Mouse (Mus musculus): Measurements from ENCODE around the gene Pde4c. TPM values are rescaled to one million over a fixed set of nuclear protein-coding genes. Genes with fewer than 3 reads are reported as not detected.
A peak's percentile ranks its signal among the peaks of the same experiment; 100 is the strongest.

The Pde4c gene
- polyA plus RNA-seq (2012; ENCODE audit: insufficient read depth, insufficient read length, low replicate concordance, missing spikeins), result not detected in 2 replicates

- WGBS, result 77% methylated on average over 7 of the region's 7 CpGs
- TF ChIP-seq CTCF (IDR thresholded peaks at IDR 0.05; ENCODE audit: insufficient read depth, low read depth, low read length), result no peak
- no peak for TF ChIP-seq POLR2A (IDR thresholded peaks at IDR 0.05; ENCODE audit: insufficient read depth, low read depth, low read length)
These were observed at the start of gene Pde4c for GRCm38 (mm10) chr8:70723486-70724210. Gene Pde4c, plus strand, starts transcription at chr8:70723720.

GRCm38 (mm10) chr8:70674109-70674508, 49.4 kb upstream of the Pde4c start:
- WGBS, result 90% methylated on average over 3 of the region's 3 CpGs
- Histone ChIP-seq H3K27ac (ENCODE audit: insufficient read depth, low read depth, low read length) (peak overlapping the region; percentile 81), H3K4me3 (ENCODE audit: insufficient read depth, low read depth, low read length) (no peak overlapping the region), H3K4me1 (ENCODE audit: control insufficient read depth, insufficient read depth, low read length) (peaks cover 17% of the 10 kb centered on the region)
- TF ChIP-seq CTCF (IDR thresholded peaks at IDR 0.05; ENCODE audit: insufficient read depth, low read depth, low read length) (no peak), POLR2A (IDR thresholded peaks at IDR 0.05; ENCODE audit: insufficient read depth, low read depth, low read length) (no peak)

More at GRCm38 (mm10) chr8:70723486-70724210, at the start of gene Pde4c:
- no peaks in the 10 kb centered on the region for H3K4me1 ChIP-seq (ENCODE audit: control insufficient read depth, insufficient read depth, low read length)
- H3K4me3 ChIP-seq (ENCODE audit: insufficient read depth, low read depth, low read length), result no peak within 1 kb of the TSS
- H3K27ac ChIP-seq (ENCODE audit: insufficient read depth, low read depth, low read length), result no peak within 1 kb of the TSS

- WGBS, result 58% methylated on average over 4 of the region's 4 CpGs
- Histone ChIP-seq H3K4me1 (ENCODE audit: control insufficient read depth, insufficient read depth, low read length) (peaks cover 17% of the 10 kb centered on the region), H3K4me3 (ENCODE audit: insufficient read depth, low read depth, low read length) (no peak overlapping the region), H3K27ac (ENCODE audit: insufficient read depth, low read depth, low read length) (no peak overlapping the region)
- no peak for TF ChIP-seq CTCF (IDR thresholded peaks at IDR 0.05; ENCODE audit: insufficient read depth, low read depth, low read length)
- no peak for TF ChIP-seq POLR2A (IDR thresholded peaks at IDR 0.05; ENCODE audit: insufficient read depth, low read depth, low read length)
These were observed 48.8 kb upstream of the Pde4c start for GRCm38 (mm10) chr8:70674716-70675115.

GRCm38 (mm10) chr8:70675336-70675735, 48.2 kb upstream of the Pde4c start:
- TF ChIP-seq POLR2A (IDR thresholded peaks at IDR 0.05; ENCODE audit: insufficient read depth, low read depth, low read length), result no peak
- no peak for TF ChIP-seq CTCF (IDR thresholded peaks at IDR 0.05; ENCODE audit: insufficient read depth, low read depth, low read length)
- H3K27ac ChIP-seq (ENCODE audit: insufficient read depth, low read depth, low read length), result no peak overlapping the region
- H3K4me3 ChIP-seq (ENCODE audit: insufficient read depth, low read depth, low read length), result no peak overlapping the region
- peaks cover 17% of the 10 kb centered on the region for H3K4me1 ChIP-seq (ENCODE audit: control insufficient read depth, insufficient read depth, low read length)
- 92% methylated on average over 1 of the region's 1 CpGs for WGBS

GRCm38 (mm10) chr8:70677451-70678080, 46.0 kb upstream of the Pde4c start:
- 92% methylated on average over 15 of the region's 15 CpGs for WGBS
- no peak overlapping the region for H3K27ac ChIP-seq (ENCODE audit: insufficient read depth, low read depth, low read length)
- peaks cover 22% of the 10 kb centered on the region for H3K4me1 ChIP-seq (ENCODE audit: control insufficient read depth, insufficient read depth, low read length)
- no peak for TF ChIP-seq CTCF (IDR thresholded peaks at IDR 0.05; ENCODE audit: insufficient read depth, low read depth, low read length)
- no peak overlapping the region for H3K4me3 ChIP-seq (ENCODE audit: insufficient read depth, low read depth, low read length)

- no peak overlapping the region for H3K4me3 ChIP-seq (ENCODE audit: insufficient read depth, low read depth, low read length)
- H3K4me1 ChIP-seq (ENCODE audit: control insufficient read depth, insufficient read depth, low read length), result peaks cover 25% of the 10 kb centered on the region
- no peak for TF ChIP-seq POLR2A (IDR thresholded peaks at IDR 0.05; ENCODE audit: insufficient read depth, low read depth, low read length)
- TF ChIP-seq CTCF (IDR thresholded peaks at IDR 0.05; ENCODE audit: insufficient read depth, low read depth, low read length), result no peak
- no peak overlapping the region for H3K27ac ChIP-seq (ENCODE audit: insufficient read depth, low read depth, low read length)
These were observed 44.8 kb upstream of the Pde4c start for GRCm38 (mm10) chr8:70678679-70679078.

DNA sequence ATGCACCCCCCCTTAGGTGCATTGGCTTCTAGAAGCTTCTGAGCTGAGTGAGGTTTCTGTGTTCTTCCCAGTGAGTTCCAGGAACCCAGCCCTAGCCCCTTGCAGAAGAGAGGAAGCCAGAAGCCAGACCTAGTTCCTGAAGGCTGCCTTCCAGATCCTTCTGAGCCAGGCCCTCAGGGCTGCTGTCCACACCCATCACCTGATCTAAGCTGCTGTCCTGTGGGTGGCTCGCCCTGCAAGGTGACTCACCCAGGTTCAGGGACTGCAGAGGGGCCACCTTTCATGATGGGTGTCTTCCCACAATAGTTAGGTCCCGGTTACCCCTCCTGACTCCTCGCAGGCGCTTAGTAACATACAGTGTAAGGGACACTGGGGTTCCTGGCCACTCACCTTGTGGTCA, 44.1 kb upstream of the Pde4c start:
- no peak overlapping the region for H3K4me3 ChIP-seq (ENCODE audit: insufficient read depth, low read depth, low read length)
- TF ChIP-seq POLR2A (IDR thresholded peaks at IDR 0.05; ENCODE audit: insufficient read depth, low read depth, low read length) (no peak), CTCF (IDR thresholded peaks at IDR 0.05; ENCODE audit: insufficient read depth, low read depth, low read length) (no peak)

GRCm38 (mm10) chr8:70680039-70680438, 43.5 kb upstream of the Pde4c start:
- H3K27ac ChIP-seq (ENCODE audit: insufficient read depth, low read depth, low read length), result no peak overlapping the region
- no peak overlapping the region for H3K4me3 ChIP-seq (ENCODE audit: insufficient read depth, low read depth, low read length)
- 93% methylated on average over 3 of the region's 3 CpGs for WGBS
- peaks cover 27% of the 10 kb centered on the region for H3K4me1 ChIP-seq (ENCODE audit: control insufficient read depth, insufficient read depth, low read length)
- no peak for TF ChIP-seq CTCF (IDR thresholded peaks at IDR 0.05; ENCODE audit: insufficient read depth, low read depth, low read length)

More for the DNA sequence above, 44.1 kb upstream of the Pde4c start:
- 91% methylated on average over 4 of the region's 4 CpGs for WGBS
- no peak overlapping the region for H3K27ac ChIP-seq (ENCODE audit: insufficient read depth, low read depth, low read length)
- H3K4me1 ChIP-seq (ENCODE audit: control insufficient read depth, insufficient read depth, low read length), result peaks cover 28% of the 10 kb centered on the region

DNA sequence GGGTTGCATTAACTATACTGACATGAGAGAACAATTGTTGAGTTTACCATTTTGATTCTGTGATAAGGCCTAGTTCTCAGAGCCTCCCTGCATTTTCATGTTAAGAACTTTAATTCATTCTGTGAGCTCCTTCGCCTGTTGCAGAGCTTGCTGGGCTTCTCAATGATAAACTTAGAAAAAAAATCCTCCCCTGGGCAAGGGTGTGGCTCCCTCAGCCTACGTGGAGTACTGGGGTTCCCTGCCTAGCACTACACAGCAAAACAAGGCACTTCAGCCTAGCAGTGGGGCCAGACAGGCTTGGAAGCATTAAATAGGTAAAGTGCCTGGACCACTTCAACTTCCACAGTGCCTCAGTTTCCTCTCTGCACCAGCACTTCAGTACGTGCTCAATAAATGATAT, 42.1 kb upstream of the Pde4c start:
- H3K4me1 ChIP-seq (ENCODE audit: control insufficient read depth, insufficient read depth, low read length), result peaks cover 32% of the 10 kb centered on the region
- no peak overlapping the region for H3K4me3 ChIP-seq (ENCODE audit: insufficient read depth, low read depth, low read length)
- 74% methylated on average over 3 of the region's 3 CpGs for WGBS
- TF ChIP-seq CTCF (IDR thresholded peaks at IDR 0.05; ENCODE audit: insufficient read depth, low read depth, low read length) (no peak), POLR2A (IDR thresholded peaks at IDR 0.05; ENCODE audit: insufficient read depth, low read depth, low read length) (no peak)
- H3K27ac ChIP-seq (ENCODE audit: insufficient read depth, low read depth, low read length), result peak overlapping the region; percentile 77; the same call in 1 of the 2 replicates
